Mouse (Mus musculus) hindlimb bud, embryonic 11.5 days (tissue): ENCODE data around the gene Rps28.

Source experiments
- DNase-seq: peaks from one replicate; pipeline ENCODE4 v3.0.0-alpha.2; 2012; ENCODE audit warnings: low read depth, low spot score; ENCODE audit errors: extremely low spot score

Rps28 gene

GRCm38 (mm10) chr17:33812990-33813389, 11.4 kb downstream of the Rps28 start:
- DNase-seq: no peak

GRCm38 (mm10) chr17:33812475-33812874, 11.9 kb downstream of the Rps28 start:
- DNase-seq: no peak

GRCm38 (mm10) chr17:33811142-33811516, 13.2 kb downstream of the Rps28 start:
- DNase-seq: no peak

- DNase-seq: peak; percentile 93
These were observed 13.8 kb downstream of the Rps28 start, which contains the start of gene Kank3 for GRCm38 (mm10) chr17:33810334-33811141. Gene Kank3, plus strand, starts transcription at chr17:33810519.

GRCm38 (mm10) chr17:33808192-33808591, 16.2 kb downstream of the Rps28 start:
- DNase-seq: no peak

GRCm38 (mm10) chr17:33807181-33807888, 17.0 kb downstream of the Rps28 start:
- no peak for DNase-seq

- no peak for DNase-seq
These were observed 19.6 kb downstream of the Rps28 start for GRCm38 (mm10) chr17:33804745-33805144.

- DNase-seq: no peak
These were observed 20.2 kb downstream of the Rps28 start for GRCm38 (mm10) chr17:33804205-33804604.

- no peak for DNase-seq
These were observed 22.1 kb downstream of the Rps28 start for GRCm38 (mm10) chr17:33802221-33802620.

GRCm38 (mm10) chr17:33799277-33799676, 25.1 kb downstream of the Rps28 start:
- DNase-seq: no peak

GRCm38 (mm10) chr17:33798306-33798705, 26.1 kb downstream of the Rps28 start:
- DNase-seq: no peak

- no peak for DNase-seq
These were observed 35.6 kb downstream of the Rps28 start for GRCm38 (mm10) chr17:33788732-33789131.

- DNase-seq: no peak
These were observed 38.0 kb downstream of the Rps28 start for GRCm38 (mm10) chr17:33786375-33786774.

GRCm38 (mm10) chr17:33784939-33785338, 39.4 kb downstream of the Rps28 start:
- no peak for DNase-seq

GRCm38 (mm10) chr17:33783408-33783807, 41.0 kb downstream of the Rps28 start:
- no peak for DNase-seq

- DNase-seq: no peak
These were observed 42.3 kb downstream of the Rps28 start for GRCm38 (mm10) chr17:33782067-33782466.

- no peak for DNase-seq
These were observed 43.0 kb downstream of the Rps28 start, which contains the start of gene Angptl4 for GRCm38 (mm10) chr17:33781124-33781977. Gene Angptl4, minus strand, starts transcription at chr17:33781830.

GRCm38 (mm10) chr17:33780431-33780830, 43.9 kb downstream of the Rps28 start:
- no peak for DNase-seq

GRCm38 (mm10) chr17:33779967-33780295, 44.4 kb downstream of the Rps28 start:
- no peak for DNase-seq

- DNase-seq: peak; percentile 88
These were observed 44.9 kb downstream of the Rps28 start for GRCm38 (mm10) chr17:33779271-33779966.

- no peak for DNase-seq
These were observed 49.1 kb downstream of the Rps28 start for GRCm38 (mm10) chr17:33775287-33775686.
